Mouse (Mus musculus) thymus, adult 2 months (tissue): ENCODE measurements around the gene Ryr2.

Experiments
- CTCF ChIP-seq: fragments of 200-500 bp; IDR thresholded peaks from 2 replicates; pipeline ENCODE4 v1.5.1; 2012; ENCODE audit warnings: mild to moderate bottlenecking, control low read depth, low read length, moderate library complexity, borderline replicate concordance; ENCODE audit not compliant: control insufficient read depth, poor library complexity, insufficient read depth; ENCODE audit errors: extremely low read depth
- POLR2A ChIP-seq: fragments of 200-500 bp; IDR thresholded peaks from 2 replicates; pipeline ENCODE4 v1.6.1; 2012; ENCODE audit warnings: mild to moderate bottlenecking, low read length, control low read depth, moderate library complexity; ENCODE audit not compliant: control insufficient read depth, poor library complexity, insufficient read depth; ENCODE audit errors: extremely low read depth

- TF ChIP-seq CTCF (no peak), POLR2A (no peak)
Measured at GRCm38 (mm10) chr13:11958854-11959253, 147.9 kb downstream of the Ryr2 start.
